Mouse (Mus musculus): ENCODE measurements around the gene Pcmt1.

DNA sequence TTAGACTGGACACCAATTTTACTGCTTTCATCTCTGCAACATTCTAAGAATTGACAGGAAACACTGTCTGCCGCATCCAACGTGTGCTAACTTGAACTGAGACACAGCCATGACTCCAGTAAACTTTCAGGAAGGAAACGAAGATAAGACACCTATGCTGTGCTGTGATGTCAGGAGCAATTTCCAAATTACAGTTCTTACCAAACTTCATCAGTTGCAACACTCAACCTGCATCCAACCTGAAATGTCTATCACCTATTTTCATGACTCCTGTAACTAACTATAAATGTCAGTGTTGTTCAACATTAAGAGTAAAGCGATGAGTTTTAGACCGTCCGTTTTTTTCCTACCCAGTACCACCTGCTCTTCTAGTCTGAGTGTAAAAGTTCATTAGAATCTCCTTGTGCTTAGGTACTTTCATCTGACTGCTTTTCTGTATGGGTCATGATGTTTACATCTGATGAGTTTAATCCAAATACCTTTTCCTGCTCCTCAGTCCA lies 16.9 kb downstream of the Pcmt1 start:
- TF ChIP-seq CTCF (IDR thresholded peaks at IDR 0.05; ENCODE audit: control insufficient read depth, insufficient read depth, insufficient read length) = no peak
- no peak for TF ChIP-seq MAX (IDR thresholded peaks at IDR 0.05)
- TF ChIP-seq CEBPB (IDR thresholded peaks at IDR 0.05; ENCODE audit: low read depth) = no peak

All from C2C12 (cell line).